Mouse (Mus musculus) small intestine, adult 2 months (tissue): ENCODE results near the gene Ralgapa1.

Experiments
- CTCF ChIP-seq: fragments of 200-500 bp; IDR thresholded peaks from 2 replicates; pipeline ENCODE4 v1.5.1; 2012; ENCODE audit warnings: low read depth, mild to moderate bottlenecking, control low read depth, inconsistent platforms, low read length, moderate library complexity, mixed read lengths; ENCODE audit not compliant: insufficient replicate concordance, insufficient read length; ENCODE audit errors: extremely low read depth
- POLR2A ChIP-seq: fragments of 200-500 bp; IDR thresholded peaks from 2 replicates; pipeline ENCODE4 v1.6.1; 2012; ENCODE audit warnings: low read depth, mild to moderate bottlenecking, control low read depth, inconsistent platforms, low read length, moderate library complexity

GRCm38 (mm10) chr12:55607902-55608301 is 213.1 kb downstream of the Ralgapa1 start:
- TF ChIP-seq CTCF (no peak), POLR2A (no peak)
